Mouse (Mus musculus) small intestine, adult 2 months (tissue): ENCODE measurements around the gene Fcgr1. TPM values are rescaled to one million over a fixed set of nuclear protein-coding genes. Genes with fewer than 3 reads are reported as not detected.

Source experiments
- H3K27ac ChIP-seq: fragments of 200-500 bp; 2 replicates; pipeline ENCODE4 v1.5.1; 2012; ENCODE audit warnings: low read depth, low read length, control low read depth, inconsistent platforms; ENCODE audit not compliant: insufficient read depth
- H3K27me3 ChIP-seq: fragments of 200-500 bp; 2 replicates; pipeline ENCODE4 v1.6.1; 2012; ENCODE audit warnings: mild to moderate bottlenecking, moderate library complexity, low read length, inconsistent platforms; ENCODE audit not compliant: control insufficient read depth, insufficient read depth
- H3K36me3 ChIP-seq: fragments of 200-500 bp; 2 replicates; pipeline ENCODE4 v1.6.1; 2012; ENCODE audit warnings: mild to moderate bottlenecking, low read length, control low read depth, inconsistent platforms; ENCODE audit not compliant: control insufficient read depth, insufficient read depth
- H3K4me1 ChIP-seq: fragments of 200-500 bp; 2 replicates; pipeline ENCODE4 v1.6.1; 2012; ENCODE audit warnings: low read length, inconsistent platforms, mixed read lengths; ENCODE audit not compliant: control insufficient read depth, insufficient read depth, insufficient read length
- H3K4me3 ChIP-seq: fragments of 200-500 bp; 2 replicates; pipeline ENCODE4 v1.5.1; 2012; ENCODE audit warnings: low read depth, mild to moderate bottlenecking, control low read depth, inconsistent platforms, low read length, moderate library complexity
- CTCF ChIP-seq: fragments of 200-500 bp; IDR thresholded peaks from 2 replicates; pipeline ENCODE4 v1.5.1; 2012; ENCODE audit warnings: low read depth, mild to moderate bottlenecking, control low read depth, inconsistent platforms, low read length, moderate library complexity, mixed read lengths; ENCODE audit not compliant: insufficient replicate concordance, insufficient read length; ENCODE audit errors: extremely low read depth
- POLR2A ChIP-seq: fragments of 200-500 bp; IDR thresholded peaks from 2 replicates; pipeline ENCODE4 v1.6.1; 2012; ENCODE audit warnings: low read depth, mild to moderate bottlenecking, control low read depth, inconsistent platforms, low read length, moderate library complexity
- WGBS: fragments of 180-500 bp; shearing (Covaris S2); methylation state at CpG from one replicate; pipeline ENCODE4 v1.1.7; 2018; 5-methylcytosine and 5-hydroxymethylcytosine counted together
- polyA plus RNA-seq: library from polyadenylated mRNA; depleted of rRNA; stranded (reverse); fragments of >200 nt; gene quantifications from 2 replicates; pipeline ENCODE4 v1.2.3, GENCODE M21; 2012; rRNA removed

The Fcgr1 gene
- polyA plus RNA-seq, 1 experiment: 1.8 TPM

DNA sequence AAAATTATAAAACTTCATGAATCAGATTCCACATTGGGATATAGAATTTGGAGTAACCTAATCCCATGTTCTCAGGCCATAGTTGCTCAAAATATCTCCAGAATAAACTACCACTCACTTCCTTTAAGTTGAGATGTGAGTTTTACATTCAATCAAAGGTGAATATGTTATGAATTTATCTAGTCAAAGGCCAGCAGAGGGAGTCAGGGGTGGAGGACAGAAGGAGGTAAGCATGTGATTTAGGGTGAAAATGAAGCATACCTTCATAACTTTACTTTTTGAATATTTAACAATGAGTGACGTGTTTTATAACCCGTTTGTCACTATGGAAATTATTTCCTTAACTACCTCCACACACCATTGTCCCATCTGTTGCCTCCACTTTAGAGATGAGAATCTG lies 58.9 kb downstream of the Fcgr1 start:
- Histone ChIP-seq H3K27me3 (no peaks in the 10 kb centered on the region), H3K36me3 (no peaks in the 10 kb centered on the region), H3K27ac (no peak overlapping the region), H3K4me1 (no peaks in the 10 kb centered on the region; the same call in 1 of the 2 replicates), H3K4me3 (no peak overlapping the region)
- TF ChIP-seq POLR2A (no peak), CTCF (no peak)
- 84% methylated on average over 2 of the region's 2 CpGs for WGBS

Other genes with a start within 250 kb of the Fcgr1 start
- 0.99 and 2.5 TPM in 2 replicates for gene Vps45, start 235.5 kb downstream of the Fcgr1 start, polyA plus RNA-seq
- 13.7 and 23.6 TPM in 2 replicates for gene Otud7b, start 189.4 kb downstream of the Fcgr1 start, polyA plus RNA-seq
- 5.0 and 64.6 TPM in 2 replicates for gene Mtmr11, start 132.0 kb downstream of the Fcgr1 start, polyA plus RNA-seq
- gene Sf3b4, start 121.6 kb downstream of the Fcgr1 start, polyA plus RNA-seq: 42.2 and 73.2 TPM in 2 replicates
- gene Sv2a, start 112.8 kb downstream of the Fcgr1 start, polyA plus RNA-seq: 0.85 and 1.4 TPM in 2 replicates
- 62.0 and 66.0 TPM in 2 replicates for gene Bola1, start 74.3 kb downstream of the Fcgr1 start, polyA plus RNA-seq
- 3.4 and 9.2 TPM in 2 replicates for gene Hist2h2ab, start 74.1 kb downstream of the Fcgr1 start, polyA plus RNA-seq
- 28.7 and 40.4 TPM in 2 replicates for gene Hist2h2ac, start 73.1 kb downstream of the Fcgr1 start, polyA plus RNA-seq
- gene Hist2h2be, start 72.8 kb downstream of the Fcgr1 start, polyA plus RNA-seq: 0.96 and 1.4 TPM in 2 replicates
- 59.1 and 109 TPM in 2 replicates for gene Hist2h3c2, start 54.8 kb downstream of the Fcgr1 start, polyA plus RNA-seq
- 248 and 339 TPM in 2 replicates for gene Hist2h2aa2, start 53.7 kb downstream of the Fcgr1 start, polyA plus RNA-seq
- gene Hist2h2aa1, start 48.5 kb downstream of the Fcgr1 start, polyA plus RNA-seq: 485 and 622 TPM in 2 replicates
- not detected in 2 replicates for gene Hist2h3c1, start 47.3 kb downstream of the Fcgr1 start, polyA plus RNA-seq
- gene Hist2h4, start 30.7 kb downstream of the Fcgr1 start, polyA plus RNA-seq: 4.2 and 6.3 TPM in 2 replicates
- gene Hist2h3b, start 25.3 kb downstream of the Fcgr1 start, polyA plus RNA-seq: 77.4 and 102 TPM in 2 replicates
- gene Hist2h2bb, start 24.2 kb downstream of the Fcgr1 start, polyA plus RNA-seq: 8.4 and 8.7 TPM in 2 replicates
- gene BC107364, start 158.3 kb upstream of the Fcgr1 start, polyA plus RNA-seq: not detected in 2 replicates
- 0.06 TPM in 1 of 2 replicates, not detected in the other for gene Hfe2, start 231.2 kb upstream of the Fcgr1 start, polyA plus RNA-seq